ENCODE assay signal across 33 mouse cellular contexts in genomic region chr7:145333936-145334335, GRCm38 (mm10). TPM values are rescaled to one million over a fixed set of nuclear protein-coding genes. Genes with fewer than 3 reads are reported as not detected.
DNase-seq lines count a peak whose midpoint lies in the region; ATAC-seq lines count a peak whose summit lies in the region.
"Had no signal": no experiment of that assay in that cellular context is flagged by ENCODE, and none has a peak within 500 bp of the region (broad histone marks: within the 10 kb centered on the region; RNA-seq: fewer than 3 reads in every experiment).

No protein-coding gene starts in this region.

- no peaks in the 10 kb centered on the region for H3K36me3 ChIP-seq in limb, embryonic 13.5 days
- no peaks in the 10 kb centered on the region for H3K36me3 ChIP-seq in limb, embryonic 10.5 days
- H3K36me3 ChIP-seq in limb, embryonic 15.5 days: no peaks in the 10 kb centered on the region
- H3K36me3 ChIP-seq: forebrain, embryonic 10.5 days; heart, embryonic 12.5 days; heart, embryonic 15.5 days; hindbrain, embryonic 10.5 days; hindbrain, embryonic 13.5 days; intestine, embryonic 15.5 days had no signal

- H3K4me2 ChIP-seq in limb, embryonic 13.5 days (replicated peaks): no peak overlapping the region
- H3K4me2 ChIP-seq in limb, embryonic 15.5 days: no peak overlapping the region
- H3K4me2 ChIP-seq: forebrain, embryonic 13.5 days; heart, embryonic 12.5 days; heart, embryonic 15.5 days; hindbrain, embryonic 13.5 days; intestine, embryonic 15.5 days had no signal

- peak; percentile 51 for DNase-seq in cerebellum, adult 9-11 months
- DNase-seq in cerebellum, postnatal 10 days: no peak
- no peak for DNase-seq in limb, embryonic 10.5 days (ENCODE audit: low spot score)
- no peak for DNase-seq in layer of hippocampus, postnatal 10 days (ENCODE audit: low spot score in 2 of 2)
- DNase-seq: adrenal gland, adult 2 months; adrenal gland, postnatal 14 days; cerebellum, postnatal 36 days; embryo, embryonic 11 days; gastrocnemius, postnatal 10 days; gastrocnemius, postnatal 36 days; heart, postnatal 36 days; kidney, adult 11 months had no signal

- WGBS in limb, embryonic 13.5 days: 88% methylated on average over 6 of the region's 6 CpGs
- WGBS in limb, embryonic 10.5 days: 90% methylated on average over 6 of the region's 6 CpGs
- 80% methylated on average over 6 of the region's 6 CpGs for WGBS in limb, embryonic 15.5 days

- H3K27ac ChIP-seq in limb, embryonic 13.5 days: peak overlapping the region; percentile 61; the same call in 1 of the 2 replicates
- no peak overlapping the region for H3K27ac ChIP-seq in limb, embryonic 10.5 days
- H3K27ac ChIP-seq in limb, embryonic 15.5 days: peak overlapping the region; percentile 67
- H3K27ac ChIP-seq: forebrain, embryonic 13.5 days; heart, embryonic 15.5 days; hindbrain, embryonic 13.5 days had no signal

- ATAC-seq in limb, embryonic 13.5 days (ENCODE audit: low FRiP score, low read depth): no peak
- no peak for ATAC-seq in limb, embryonic 15.5 days (ENCODE audit: insufficient number of reproducible peaks, low FRiP score, low TSS enrichment, low read depth)
- ATAC-seq: CD4-positive, CD25-positive, alpha-beta regulatory T cell, adult 4 months; forebrain, embryonic 13.5 days; forebrain, embryonic 16.5 days; hindbrain, embryonic 16.5 days; intestine, embryonic 15.5 days had no signal

- H3K4me1 ChIP-seq in limb, embryonic 13.5 days: peaks cover 60% of the 10 kb centered on the region
- H3K4me1 ChIP-seq in limb, embryonic 10.5 days: peaks cover 20% of the 10 kb centered on the region
- peaks cover 56% of the 10 kb centered on the region for H3K4me1 ChIP-seq in limb, embryonic 15.5 days

- H3K27me3 ChIP-seq in limb, embryonic 13.5 days: no peaks in the 10 kb centered on the region
- H3K27me3 ChIP-seq in limb, embryonic 10.5 days (ENCODE audit: low read depth, poor library complexity, severe bottlenecking): no peaks in the 10 kb centered on the region
- H3K27me3 ChIP-seq in limb, embryonic 15.5 days: no peaks in the 10 kb centered on the region
- H3K27me3 ChIP-seq: forebrain, embryonic 13.5 days; heart, embryonic 15.5 days; hindbrain, embryonic 13.5 days; intestine, embryonic 15.5 days had no signal

- H3K9me3 ChIP-seq in limb, embryonic 13.5 days: peaks cover 4% of the 10 kb centered on the region; the same call in 1 of the 2 replicates
- H3K9me3 ChIP-seq in limb, embryonic 10.5 days (replicated peaks): no peaks in the 10 kb centered on the region
- no peaks in the 10 kb centered on the region for H3K9me3 ChIP-seq in limb, embryonic 15.5 days
- H3K9me3 ChIP-seq: forebrain, embryonic 10.5 days; forebrain, embryonic 13.5 days; heart, embryonic 12.5 days; heart, embryonic 15.5 days; hindbrain, embryonic 13.5 days; intestine, embryonic 15.5 days had no signal

- H3K9ac ChIP-seq in limb, embryonic 13.5 days: no peak overlapping the region
- H3K9ac ChIP-seq in limb, embryonic 15.5 days: no peak overlapping the region
- H3K9ac ChIP-seq: forebrain, embryonic 13.5 days; heart, embryonic 12.5 days; heart, embryonic 15.5 days; hindbrain, embryonic 13.5 days; intestine, embryonic 15.5 days had no signal

- no peak overlapping the region for H3K4me3 ChIP-seq in limb, embryonic 13.5 days
- no peak overlapping the region for H3K4me3 ChIP-seq in limb, embryonic 10.5 days
- H3K4me3 ChIP-seq in limb, embryonic 15.5 days: no peak overlapping the region
- H3K4me3 ChIP-seq: forebrain, embryonic 10.5 days; forebrain, embryonic 13.5 days; heart, embryonic 12.5 days; heart, embryonic 15.5 days; hindbrain, embryonic 10.5 days; hindbrain, embryonic 13.5 days; intestine, embryonic 15.5 days had no signal

RNA-seq across cellular contexts. Expression of gene Mrgprd, which starts 19.3 kb away (rescaled TPM):
- polyA plus RNA-seq in limb, embryonic 13.5 days (2015; fragmentation: Nextera tagmentation; extraction: Ambion mirVana): not detected in 2 replicates
- polyA plus RNA-seq in limb, embryonic 10.5 days (2016; fragmentation: Nextera tagmentation; extraction: Ambion mirVana): not detected in 2 replicates
- polyA plus RNA-seq in limb, embryonic 15.5 days (2015; fragmentation: Nextera tagmentation; extraction: Ambion mirVana): not detected in 2 replicates
- not detected for total RNA-seq in layer of hippocampus, postnatal 10 days (2021)
- total RNA-seq: adrenal gland, adult 2 months; adrenal gland, postnatal 14 days; gastrocnemius, adult 18-20 months; gastrocnemius, postnatal 10 days; gastrocnemius, postnatal 36 days; granulocyte monocyte progenitor cell, adult 5-6 weeks; heart, adult 8-10 months; heart, postnatal 10 days; heart, postnatal 36 days; MEL had no signal
- polyA plus RNA-seq: adrenal gland, adult 2 months; brain, embryonic 14.5 days; C2C12; cortical plate, adult 2 months; embryonic facial prominence, embryonic 11.5 days; forebrain, embryonic 10.5 days; forebrain, embryonic 13.5 days; forebrain, embryonic 16.5 days; heart, embryonic 12.5 days; heart, embryonic 15.5 days; hindbrain, embryonic 10.5 days; hindbrain, embryonic 13.5 days; intestine, embryonic 15.5 days had no signal

RNA-seq across cellular contexts. Expression of gene Mrgprf, which starts 33.3 kb away (rescaled TPM):
- 1.3 and 1.4 TPM in 2 replicates for polyA plus RNA-seq in limb, embryonic 13.5 days (2015; fragmentation: Nextera tagmentation; extraction: Ambion mirVana)
- 0.09 TPM in 1 of 2 replicates, not detected in the other for polyA plus RNA-seq in limb, embryonic 10.5 days (2016; fragmentation: Nextera tagmentation; extraction: Ambion mirVana)
- polyA plus RNA-seq in limb, embryonic 15.5 days (2015; fragmentation: Nextera tagmentation; extraction: Ambion mirVana): 10.8 and 15.3 TPM in 2 replicates
- total RNA-seq in layer of hippocampus, postnatal 10 days (2021): 1 to 10 TPM; 1.6 to 2.2 TPM
- total RNA-seq: granulocyte monocyte progenitor cell, adult 5-6 weeks; MEL had no signal
- polyA plus RNA-seq: CD4-positive, CD25-positive, alpha-beta regulatory T cell, adult 4 months had no signal

RNA-seq across cellular contexts. Expression of gene Tpcn2, which starts 50.1 kb away (rescaled TPM):
- 12.6 TPM in 2 replicates for polyA plus RNA-seq in limb, embryonic 13.5 days (2015; fragmentation: Nextera tagmentation; extraction: Ambion mirVana)
- polyA plus RNA-seq in limb, embryonic 10.5 days (2016; fragmentation: Nextera tagmentation; extraction: Ambion mirVana): 7.2 TPM in 2 replicates
- 10.8 and 11.2 TPM in 2 replicates for polyA plus RNA-seq in limb, embryonic 15.5 days (2015; fragmentation: Nextera tagmentation; extraction: Ambion mirVana)
- total RNA-seq in layer of hippocampus, postnatal 10 days (2021): 1 to 10 TPM; 5.5 to 7.0 TPM
